Mouse (Mus musculus): ENCODE results near the gene Adipoq. TPM values are rescaled to one million over a fixed set of nuclear protein-coding genes. Genes with fewer than 3 reads are reported as not detected.
A peak's percentile ranks its signal among the peaks of the same experiment; 100 is the strongest.

The Adipoq gene
- total and polyA plus RNA-seq, 3 experiments, result 0.16 TPM; not detected in 2

GRCm38 (mm10) chr16:23102340-23103037 is 43.8 kb upstream of the Adipoq start:
- peaks cover 51% of the 10 kb centered on the region for H3K4me1 ChIP-seq (ENCODE audit: insufficient read depth, low read depth, low read length)
- H3K9me3 ChIP-seq (replicated peaks), result no peaks in the 10 kb centered on the region
- H3K36me3 ChIP-seq (replicated peaks), result no peaks in the 10 kb centered on the region
- no peak for TF ChIP-seq CTCF (IDR thresholded peaks at IDR 0.05; ENCODE audit: low read depth, low read length)
- no peak for TF ChIP-seq TAL1 (conservative IDR thresholded peaks at IDR 0.05; ENCODE audit: low read depth, low read length)
- TF ChIP-seq GATA1 (IDR thresholded peaks at IDR 0.05; ENCODE audit: borderline replicate concordance, low read length), result no peak
- TF ChIP-seq POLR2AphosphoS5 (IDR thresholded peaks at IDR 0.05; ENCODE audit: insufficient replicate concordance, low read depth, low read length), result no peak
- no peak for TF ChIP-seq GATA2 (IDR thresholded peaks at IDR 0.05; ENCODE audit: borderline replicate concordance, low read depth, low read length)
- H3K27me3 ChIP-seq (ENCODE audit: insufficient read depth, low read length), result no peaks in the 10 kb centered on the region
- peak; percentile 65 for DNase-seq (ENCODE audit: low spot score)
- H3K4me3 ChIP-seq (ENCODE audit: low read depth, low read length), result peak overlapping the region; percentile 71
- ATAC-seq (ENCODE audit: extremely low read depth, insufficient number of reproducible peaks, low FRiP score, poor library complexity, severe bottlenecking), result 0 out of 2 replicates have a peak, but pooled peaks have one; percentile 17

GRCm38 (mm10) chr16:23103038-23103745 is 43.1 kb upstream of the Adipoq start:
- Histone ChIP-seq H3K36me3 (replicated peaks) (peaks cover 5% of the 10 kb centered on the region), H3K9me3 (replicated peaks) (no peaks in the 10 kb centered on the region), H3K27me3 (ENCODE audit: insufficient read depth, low read length) (no peaks in the 10 kb centered on the region), H3K4me1 (ENCODE audit: insufficient read depth, low read depth, low read length) (peaks cover 51% of the 10 kb centered on the region), H3K4me3 (ENCODE audit: low read depth, low read length) (peak overlapping the region; percentile 71)
- DNase-seq (ENCODE audit: low spot score) (peak; percentile 19), ATAC-seq (ENCODE audit: extremely low read depth, insufficient number of reproducible peaks, low FRiP score, poor library complexity, severe bottlenecking) (peak; percentile 18; the same call in 1 of the 2 replicates)
- TF ChIP-seq GATA2 (IDR thresholded peaks at IDR 0.05; ENCODE audit: borderline replicate concordance, low read depth, low read length) (no peak), POLR2AphosphoS5 (IDR thresholded peaks at IDR 0.05; ENCODE audit: insufficient replicate concordance, low read depth, low read length) (no peak), GATA1 (IDR thresholded peaks at IDR 0.05; ENCODE audit: borderline replicate concordance, low read length) (no peak), TAL1 (conservative IDR thresholded peaks at IDR 0.05; ENCODE audit: low read depth, low read length) (no peak), CTCF (IDR thresholded peaks at IDR 0.05; ENCODE audit: low read depth, low read length) (no peak)

- DNase-seq (ENCODE audit: low spot score) (no peak), ATAC-seq (ENCODE audit: extremely low read depth, insufficient number of reproducible peaks, low FRiP score, poor library complexity, severe bottlenecking) (no peak)
- Histone ChIP-seq H3K4me1 (ENCODE audit: insufficient read depth, low read depth, low read length) (peaks cover 51% of the 10 kb centered on the region), H3K4me3 (ENCODE audit: low read depth, low read length) (no peak overlapping the region), H3K36me3 (replicated peaks) (peaks cover 11% of the 10 kb centered on the region), H3K27me3 (ENCODE audit: insufficient read depth, low read length) (no peaks in the 10 kb centered on the region), H3K9me3 (replicated peaks) (no peaks in the 10 kb centered on the region)
- TF ChIP-seq GATA2 (IDR thresholded peaks at IDR 0.05; ENCODE audit: borderline replicate concordance, low read depth, low read length) (no peak), GATA1 (IDR thresholded peaks at IDR 0.05; ENCODE audit: borderline replicate concordance, low read length) (no peak), CTCF (IDR thresholded peaks at IDR 0.05; ENCODE audit: low read depth, low read length) (no peak), TAL1 (conservative IDR thresholded peaks at IDR 0.05; ENCODE audit: low read depth, low read length) (no peak), POLR2AphosphoS5 (IDR thresholded peaks at IDR 0.05; ENCODE audit: insufficient replicate concordance, low read depth, low read length) (no peak)
These were observed 42.5 kb upstream of the Adipoq start for GRCm38 (mm10) chr16:23103841-23104240.

- TF ChIP-seq GATA1 (IDR thresholded peaks at IDR 0.05; ENCODE audit: borderline replicate concordance, low read length) (no peak), TAL1 (conservative IDR thresholded peaks at IDR 0.05; ENCODE audit: low read depth, low read length) (no peak), POLR2AphosphoS5 (IDR thresholded peaks at IDR 0.05; ENCODE audit: insufficient replicate concordance, low read depth, low read length) (no peak), GATA2 (IDR thresholded peaks at IDR 0.05; ENCODE audit: borderline replicate concordance, low read depth, low read length) (no peak), CTCF (IDR thresholded peaks at IDR 0.05; ENCODE audit: low read depth, low read length) (no peak)
- no peak overlapping the region; the same call in 1 of the 2 replicates for H3K4me3 ChIP-seq (ENCODE audit: low read depth, low read length)
- DNase-seq (ENCODE audit: low spot score), result no peak
- peaks cover 28% of the 10 kb centered on the region for H3K36me3 ChIP-seq (replicated peaks)
- no peaks in the 10 kb centered on the region for H3K27me3 ChIP-seq (ENCODE audit: insufficient read depth, low read length)
- peaks cover 34% of the 10 kb centered on the region for H3K4me1 ChIP-seq (ENCODE audit: insufficient read depth, low read depth, low read length)
- ATAC-seq (ENCODE audit: extremely low read depth, insufficient number of reproducible peaks, low FRiP score, poor library complexity, severe bottlenecking), result no peak
- H3K9me3 ChIP-seq (replicated peaks), result no peaks in the 10 kb centered on the region
These were observed 40.2 kb upstream of the Adipoq start for GRCm38 (mm10) chr16:23106121-23106520.

- H3K4me3 ChIP-seq (ENCODE audit: low read depth, low read length), result peak within 1 kb of the TSS; percentile 97
- peak; percentile 82 for DNase-seq (ENCODE audit: low spot score)
- H3K9me3 ChIP-seq (replicated peaks), result no peaks in the 10 kb centered on the region
- ATAC-seq (ENCODE audit: extremely low read depth, insufficient number of reproducible peaks, low FRiP score, poor library complexity, severe bottlenecking), result peak; percentile 67
- peaks cover 41% of the 10 kb centered on the region for H3K36me3 ChIP-seq (replicated peaks)
- H3K27me3 ChIP-seq (ENCODE audit: insufficient read depth, low read length), result no peaks in the 10 kb centered on the region
- H3K4me1 ChIP-seq (ENCODE audit: insufficient read depth, low read depth, low read length), result peaks cover 35% of the 10 kb centered on the region
- TF ChIP-seq GATA1 (IDR thresholded peaks at IDR 0.05; ENCODE audit: borderline replicate concordance, low read length) (no peak), CTCF (IDR thresholded peaks at IDR 0.05; ENCODE audit: low read depth, low read length) (no peak), TAL1 (conservative IDR thresholded peaks at IDR 0.05; ENCODE audit: low read depth, low read length) (no peak), GATA2 (IDR thresholded peaks at IDR 0.05; ENCODE audit: borderline replicate concordance, low read depth, low read length) (no peak), POLR2AphosphoS5 (IDR thresholded peaks at IDR 0.05; ENCODE audit: insufficient replicate concordance, low read depth, low read length) (no peak; the same call in 1 of the 2 replicates)
These were observed 38.9 kb upstream of the Adipoq start, which contains the start of gene Eif4a2 for GRCm38 (mm10) chr16:23107231-23107942. Gene Eif4a2, plus strand, starts transcription at chr16:23107444.
